Mouse (Mus musculus) E14TG2a.4 (cell line): ENCODE measurements around the gene Immp2l.

Experiments used
- CTCF ChIP-seq: conservative IDR thresholded peaks from 2 replicates; pipeline ENCODE4 v1.5.1; 2014; ENCODE audit warnings: low read length
- NANOG ChIP-seq: IDR thresholded peaks from 2 replicates; pipeline ENCODE4 v1.6.1; 2014; ENCODE audit warnings: borderline replicate concordance, low read length, mixed read lengths
- POU5F1 ChIP-seq: IDR thresholded peaks from 2 replicates; pipeline ENCODE4 v1.6.1; 2014; ENCODE audit warnings: low read length, borderline replicate concordance

- no peak for TF ChIP-seq CTCF
- no peak for TF ChIP-seq NANOG
- TF ChIP-seq POU5F1 = no peak
These were observed 414.6 kb downstream of the Immp2l start for GRCm38 (mm10) chr12:41438446-41438845.
